Mouse (Mus musculus): ENCODE results near the gene Gsk3b.
"Not testable (repeated sequence)": the region's sequence is repeated elsewhere in the genome, so short reads cannot be mapped to it uniquely, and the experiment has no call there.

The Gsk3b gene

DNA sequence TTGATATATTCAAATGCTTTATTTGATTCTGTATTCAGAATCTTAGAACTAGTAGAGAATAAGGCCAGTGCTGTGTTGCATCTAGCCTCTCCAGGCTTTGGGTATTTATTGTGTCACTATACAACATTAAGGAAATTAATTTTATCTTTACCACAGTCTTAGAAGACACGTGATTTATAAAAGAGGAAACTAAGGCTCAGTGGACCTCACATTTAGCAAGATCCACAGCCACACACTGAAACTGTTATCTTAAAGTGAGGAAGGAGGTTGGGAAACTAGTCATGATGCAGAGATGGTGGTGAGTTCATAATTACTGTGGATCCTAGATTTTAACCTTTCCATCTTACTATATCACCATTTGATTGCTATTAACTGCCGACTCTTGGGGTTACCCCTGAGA is 16.7 kb downstream of the Gsk3b start:
- DNase-seq (ENCODE audit: low spot score): no peak

GRCm38 (mm10) chr16:38106542-38106941 is 17.7 kb downstream of the Gsk3b start:
- no peak for DNase-seq (ENCODE audit: low spot score)

DNA sequence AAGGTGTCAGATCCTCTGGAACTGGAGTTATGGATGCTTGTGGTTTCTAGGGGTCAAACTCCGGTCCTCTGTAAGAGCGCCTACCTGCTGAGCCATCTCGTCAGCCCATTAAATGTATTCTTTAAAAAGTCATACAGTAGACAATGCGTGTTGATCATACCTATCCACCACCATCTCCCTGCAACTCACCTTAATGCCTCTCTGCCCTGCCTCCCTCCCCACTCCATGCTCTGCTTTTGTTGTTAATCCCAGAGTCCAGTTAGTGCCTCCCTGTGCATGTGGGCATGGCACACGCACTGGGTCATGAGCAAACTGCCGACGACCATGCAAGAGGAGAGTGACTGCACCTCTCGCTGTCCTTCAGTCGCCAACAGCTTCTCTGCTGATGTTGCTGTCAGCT is 21.2 kb downstream of the Gsk3b start:
- DNase-seq (ENCODE audit: low spot score): no peak

GRCm38 (mm10) chr16:38110575-38110974 is 21.8 kb downstream of the Gsk3b start:
- DNase-seq (ENCODE audit: low spot score): no peak

DNA sequence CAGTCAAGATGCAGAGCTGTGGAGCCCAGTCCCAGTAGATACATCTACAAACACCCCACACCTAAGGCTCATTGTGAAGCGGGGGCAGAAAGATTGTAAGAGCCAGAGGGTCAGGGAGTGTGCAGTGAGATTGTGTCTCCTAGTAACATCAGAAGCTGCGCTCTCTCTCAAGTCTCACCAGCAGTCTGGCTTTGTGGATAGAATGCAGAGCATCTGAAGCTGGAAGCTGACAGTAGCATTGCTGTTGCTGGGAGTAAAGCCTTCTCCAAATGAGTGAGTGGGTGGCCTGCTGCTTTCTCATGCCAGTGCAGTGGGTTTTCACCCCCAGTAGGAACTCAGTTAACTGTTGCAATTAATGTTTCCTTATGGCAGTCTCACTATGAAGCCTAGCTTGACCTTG is 25.3 kb downstream of the Gsk3b start:
- no peak for DNase-seq (ENCODE audit: low spot score)

- DNase-seq (ENCODE audit: low spot score): not testable (repeated sequence)
Measured at GRCm38 (mm10) chr16:38117909-38118308, 29.1 kb downstream of the Gsk3b start.

- DNase-seq (ENCODE audit: low spot score): no peak
Measured at GRCm38 (mm10) chr16:38118723-38119122, 29.9 kb downstream of the Gsk3b start.

- DNase-seq (ENCODE audit: low spot score): no peak
Measured at GRCm38 (mm10) chr16:38119286-38119685, 30.5 kb downstream of the Gsk3b start.

- DNase-seq (ENCODE audit: low spot score): no peak
Measured at GRCm38 (mm10) chr16:38129171-38129570, 40.4 kb downstream of the Gsk3b start.

GRCm38 (mm10) chr16:38131041-38131440 is 42.2 kb downstream of the Gsk3b start:
- no peak for DNase-seq (ENCODE audit: low spot score)

DNA sequence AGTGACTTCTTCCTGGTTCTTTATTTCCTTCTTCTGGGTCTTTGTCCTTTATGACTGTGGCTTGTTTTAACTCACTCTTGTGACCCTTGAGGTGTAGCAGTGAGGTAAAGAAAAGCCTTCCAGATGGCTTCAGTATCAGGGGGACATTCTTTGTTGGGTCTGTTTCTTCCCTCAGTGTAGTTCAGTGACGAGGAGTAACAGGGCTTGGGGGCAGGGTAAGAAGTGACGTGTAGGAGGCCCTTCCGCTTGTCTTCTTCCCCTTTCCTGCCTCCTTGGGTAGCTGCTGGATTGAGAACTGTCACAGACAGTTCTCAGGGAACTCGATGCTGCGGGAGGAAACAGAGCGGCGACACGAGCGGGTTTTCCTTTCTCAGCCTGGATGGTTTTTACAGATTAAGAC is 43.0 kb downstream of the Gsk3b start:
- DNase-seq (ENCODE audit: low spot score): peak; percentile 13

- DNase-seq (ENCODE audit: low spot score): no peak
Measured at GRCm38 (mm10) chr16:38132210-38132609, 43.4 kb downstream of the Gsk3b start.

GRCm38 (mm10) chr16:38137296-38137695 is 48.5 kb downstream of the Gsk3b start:
- DNase-seq (ENCODE audit: low spot score): no peak

DNA sequence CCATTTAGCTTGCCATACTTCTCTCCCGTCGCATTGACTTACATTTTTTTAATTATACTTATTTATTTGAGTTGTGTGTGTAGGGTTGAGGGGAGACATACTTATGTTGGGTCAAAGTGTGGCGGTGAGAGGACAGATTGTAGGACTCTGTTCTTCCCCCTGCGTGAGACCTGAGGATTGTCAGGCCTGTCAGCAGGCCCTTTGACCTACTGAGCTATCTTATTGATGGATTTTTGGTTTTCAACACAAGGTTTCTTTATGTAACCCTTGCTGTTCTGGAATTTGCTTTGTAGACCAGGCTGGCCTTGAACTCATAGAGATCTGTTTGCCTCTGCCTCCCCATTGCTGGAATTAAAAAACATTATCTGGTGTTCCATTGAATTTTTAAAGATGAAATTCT is 56.1 kb downstream of the Gsk3b start:
- DNase-seq (ENCODE audit: low spot score): no peak

GRCm38 (mm10) chr16:38150555-38150954 is 61.8 kb downstream of the Gsk3b start:
- DNase-seq (ENCODE audit: low spot score): no peak

DNA sequence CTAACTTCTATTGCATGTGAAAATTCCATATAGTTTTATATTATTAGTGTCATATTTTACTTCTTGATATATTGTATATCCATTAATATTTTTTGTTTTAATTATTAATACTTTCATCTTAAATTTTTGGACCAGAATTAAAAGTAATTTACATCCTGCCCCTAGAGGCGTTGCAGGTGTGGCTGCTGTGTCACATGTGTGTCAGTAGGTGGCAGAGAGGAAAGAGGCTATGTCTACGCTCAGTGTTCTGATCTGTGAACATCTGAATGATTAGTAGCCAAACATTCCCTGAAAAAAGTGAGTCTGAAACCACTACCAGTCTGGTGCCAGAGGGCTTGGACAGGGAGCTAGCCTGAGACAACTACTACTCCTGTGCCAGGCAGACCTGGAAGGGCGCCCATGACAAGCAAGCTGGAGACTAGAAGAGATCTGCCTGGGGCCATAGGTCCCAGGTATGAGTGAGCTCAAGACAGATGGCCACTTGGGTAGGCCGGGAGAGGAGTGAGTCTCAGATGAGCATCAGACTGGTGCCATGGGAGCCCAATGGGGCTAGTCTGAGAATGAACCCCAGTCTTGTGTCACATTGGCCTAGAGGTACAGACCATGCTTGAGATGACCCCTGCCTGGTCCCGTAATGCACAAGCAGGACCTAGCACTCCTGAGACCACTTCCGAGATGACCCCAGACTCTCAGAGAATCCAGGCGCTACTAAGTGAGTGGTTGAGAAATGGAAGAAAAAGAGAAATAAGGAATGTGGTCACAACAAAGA is 69.2 kb downstream of the Gsk3b start:
- no peak for DNase-seq (ENCODE audit: low spot score)

DNA sequence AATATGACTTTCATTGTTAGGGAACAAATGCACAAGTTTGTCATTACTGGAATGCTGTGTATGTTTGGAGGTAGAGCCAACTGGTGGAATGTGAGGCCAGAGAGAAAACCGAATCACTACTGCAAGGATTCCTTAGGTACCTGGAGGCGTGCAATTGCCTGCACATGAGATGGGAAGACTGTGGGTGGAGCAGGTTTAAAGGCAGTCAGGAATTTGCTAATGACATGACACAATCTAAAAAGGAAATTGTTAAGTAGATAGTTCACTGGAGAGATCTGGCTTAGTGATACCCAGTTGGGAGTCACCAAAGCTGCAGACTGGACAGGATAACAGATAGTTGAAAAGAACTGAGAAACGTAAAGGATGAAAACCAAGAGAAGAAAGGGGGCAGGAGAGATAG is 73.2 kb downstream of the Gsk3b start:
- DNase-seq (ENCODE audit: low spot score): no peak

- DNase-seq (ENCODE audit: low spot score): no peak
Measured at GRCm38 (mm10) chr16:38164811-38165591, 76.2 kb downstream of the Gsk3b start.

DNA sequence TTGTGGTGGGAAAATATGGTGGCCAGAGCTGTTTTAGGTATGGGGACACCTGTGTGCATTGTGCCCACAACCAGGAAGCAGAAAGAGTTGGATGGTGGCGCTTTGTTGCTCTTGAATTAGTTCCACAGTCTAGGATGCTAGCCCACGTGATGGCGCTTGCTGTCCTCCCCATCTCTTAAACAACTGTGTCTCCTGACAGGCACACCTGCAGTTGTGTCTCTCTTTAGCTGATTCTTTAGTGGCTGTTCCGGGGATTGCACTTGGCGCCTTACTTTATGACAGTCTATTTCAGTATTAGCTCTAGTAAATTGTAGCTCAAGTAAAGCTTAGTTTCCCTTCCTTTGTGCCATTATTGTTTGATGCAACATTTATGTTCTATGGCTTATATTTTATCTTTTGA is 80.2 kb downstream of the Gsk3b start:
- no peak for DNase-seq (ENCODE audit: low spot score)

GRCm38 (mm10) chr16:38179150-38179549 is 90.3 kb downstream of the Gsk3b start:
- no peak for DNase-seq (ENCODE audit: low spot score)

- no peak for DNase-seq (ENCODE audit: low spot score)
Measured at GRCm38 (mm10) chr16:38181421-38181820, 92.6 kb downstream of the Gsk3b start.

- no peak for DNase-seq (ENCODE audit: low spot score)
Measured at GRCm38 (mm10) chr16:38184657-38185269, 96.0 kb downstream of the Gsk3b start.

DNA sequence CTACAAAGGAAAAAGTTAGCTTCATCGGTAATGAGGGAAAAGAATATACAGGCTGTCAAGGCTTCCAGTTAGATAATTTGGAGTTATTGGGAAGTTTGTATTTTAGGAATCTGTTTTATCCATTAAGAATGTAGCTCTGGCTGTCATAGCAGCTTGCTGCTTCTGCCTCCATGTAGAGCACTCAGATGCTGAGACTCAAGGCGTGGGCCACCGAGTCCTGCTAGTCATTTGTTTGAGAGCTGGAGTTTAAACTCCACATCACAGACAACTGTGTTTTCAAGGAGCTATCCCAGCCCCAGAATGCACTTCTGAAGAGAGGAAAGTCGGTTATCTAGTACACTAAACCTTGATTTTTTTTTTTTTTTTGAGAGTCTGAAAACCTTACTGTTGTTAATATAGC is 101.2 kb downstream of the Gsk3b start:
- no peak for DNase-seq (ENCODE audit: low spot score)
